Mouse (Mus musculus): ENCODE measurements around the gene Plekhj1.

The Plekhj1 gene

DNA sequence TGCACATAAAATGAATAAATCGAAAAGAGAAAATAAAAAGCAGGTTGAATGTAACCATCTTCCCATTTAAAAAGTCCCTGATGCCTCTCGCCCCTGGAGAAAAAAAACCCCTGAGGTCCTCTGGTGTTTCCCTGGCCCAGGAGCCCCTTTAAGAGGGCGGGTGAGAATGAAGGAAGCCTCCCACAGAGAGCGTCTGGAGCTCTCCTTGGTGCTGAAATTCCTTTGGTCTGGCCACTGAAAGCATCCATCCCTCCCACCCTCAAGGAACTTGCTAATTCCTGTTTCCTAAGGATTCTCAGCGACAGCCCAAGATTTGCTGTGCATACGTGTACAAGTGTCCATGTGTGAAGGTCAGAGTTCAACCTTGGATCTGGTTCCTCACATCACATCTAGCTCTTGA, 49.8 kb downstream of the Plekhj1 start:
- peak; percentile 86 for DNase-seq (ENCODE audit: low spot score)

DNA sequence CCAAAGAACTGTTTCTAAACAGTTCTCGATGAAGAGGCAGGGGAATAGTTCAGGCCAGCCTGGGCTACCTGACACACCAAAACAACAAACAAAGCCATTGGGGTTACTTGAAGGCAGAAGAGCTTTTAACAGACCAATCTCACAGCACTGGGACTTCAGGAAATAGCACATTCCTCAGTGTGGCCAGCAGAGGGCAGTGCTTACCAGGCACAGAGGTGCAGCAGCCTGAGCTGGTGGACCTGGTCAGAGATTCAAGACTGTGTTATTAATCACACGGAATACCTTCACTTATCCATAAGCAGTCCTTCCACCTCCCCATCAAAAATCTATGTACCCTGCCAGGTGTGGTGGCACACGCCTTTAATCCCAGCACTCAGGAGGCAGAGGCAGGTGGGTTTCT, 51.0 kb downstream of the Plekhj1 start:
- peak; percentile 83 for DNase-seq (ENCODE audit: low spot score)
